Mouse (Mus musculus) erythroblast, embryonic 14.5 days (primary cell): ENCODE results near the gene Capza2.

ENCODE experiments used
- GATA1 ChIP-seq: IDR thresholded peaks from 2 replicates; pipeline ENCODE4 v1.6.1; 2012; ENCODE audit warnings: low read length, inconsistent platforms, mixed read lengths
- TAL1 ChIP-seq: IDR thresholded peaks from 3 replicates; pipeline ENCODE4 v1.6.1; 2012; ENCODE audit warnings: low read length, inconsistent platforms, mixed read lengths

- TF ChIP-seq GATA1 (no peak), TAL1 (no peak)
Observed at GRCm38 (mm10) chr6:17669826-17670225, 33.8 kb downstream of the Capza2 start.
